Mouse (Mus musculus) hindbrain, embryonic 12.5 days (tissue): ENCODE data around the gene Pifo. TPM values are rescaled to one million over a fixed set of nuclear protein-coding genes. Genes with fewer than 3 reads are reported as not detected.
"Not testable (repeated sequence)": the region's sequence is repeated elsewhere in the genome, so short reads cannot be mapped to it uniquely, and the experiment has no call there.

Experiments used
- ATAC-seq: fragments of 200-750 bp; cut with Nextera tagmentation; 2 replicates; pipeline ENCODE4 v1.8.0; 2017; ENCODE audit warnings: moderate TSS enrichment; ENCODE audit not compliant: low FRiP score
- H3K27ac ChIP-seq: fragments of 300-500 bp; sonication (generic); 2 replicates; pipeline ENCODE4 v1.5.1; 2016; ENCODE audit warnings: mild to moderate bottlenecking
- H3K27me3 ChIP-seq: fragments of 300-500 bp; sonication (generic); 2 replicates; pipeline ENCODE4 v1.6.1; 2016; ENCODE audit warnings: mild to moderate bottlenecking
- H3K36me3 ChIP-seq: fragments of 300-500 bp; sonication (generic); 2 replicates; pipeline ENCODE4 v1.6.1; 2016; ENCODE audit warnings: mild to moderate bottlenecking
- H3K4me1 ChIP-seq: fragments of 300-500 bp; sonication (generic); 2 replicates; pipeline ENCODE4 v1.6.1; 2016
- H3K4me2 ChIP-seq: fragments of 300-500 bp; sonication (generic); replicated peaks from 2 replicates; pipeline ENCODE4 v1.6.1; 2016; ENCODE audit warnings: mild to moderate bottlenecking
- H3K4me3 ChIP-seq: fragments of 300-500 bp; sonication (generic); 2 replicates; pipeline ENCODE4 v1.5.1; 2016; ENCODE audit warnings: mild to moderate bottlenecking
- H3K9ac ChIP-seq: fragments of 300-500 bp; sonication (generic); 2 replicates; pipeline ENCODE4 v1.6.1; 2016; ENCODE audit warnings: mild to moderate bottlenecking, moderate library complexity
- H3K9me3 ChIP-seq: fragments of 300-500 bp; sonication (generic); replicated peaks from 2 replicates; pipeline ENCODE4 v1.6.1; 2016; ENCODE audit warnings: mild to moderate bottlenecking
- WGBS: fragments of 180-500 bp; shearing (Covaris S2); methylation state at CpG from one replicate; pipeline ENCODE4 v1.1.7; 2016; 5-methylcytosine and 5-hydroxymethylcytosine counted together
- polyA plus RNA-seq: library from polyadenylated mRNA; unstranded; fragments of >200 nt; fragmentation: Nextera tagmentation; extraction: Ambion mirVana; gene quantifications from 2 replicates; pipeline ENCODE4 v1.2.1, GENCODE M21; 2016

The Pifo gene
- 4.6 and 5.3 TPM in 2 replicates for polyA plus RNA-seq

GRCm38 (mm10) chr3:106014546-106014945 is at the start of gene Pifo:
TSS of gene Pifo (minus strand) at chr3:106014646.
- ATAC-seq, result no peak
- H3K4me2 ChIP-seq, result no peak within 1 kb of the TSS
- H3K27me3 ChIP-seq, result no peaks in the 10 kb centered on the region
- no peak within 1 kb of the TSS for H3K4me3 ChIP-seq
- H3K9me3 ChIP-seq, result no peaks in the 10 kb centered on the region
- H3K9ac ChIP-seq, result no peak within 1 kb of the TSS
- WGBS, result 82% methylated on average over 2 of the region's 2 CpGs
- no peaks in the 10 kb centered on the region for H3K36me3 ChIP-seq
- H3K27ac ChIP-seq, result no peak within 1 kb of the TSS
- no peaks in the 10 kb centered on the region for H3K4me1 ChIP-seq

- H3K4me2 ChIP-seq, result no peak overlapping the region
- H3K9me3 ChIP-seq, result no peaks in the 10 kb centered on the region
- no peak overlapping the region for H3K9ac ChIP-seq
- no peaks in the 10 kb centered on the region for H3K27me3 ChIP-seq
- no peak overlapping the region for H3K4me3 ChIP-seq
- no peaks in the 10 kb centered on the region for H3K4me1 ChIP-seq
- ATAC-seq, result no peak
- H3K36me3 ChIP-seq, result no peaks in the 10 kb centered on the region
- WGBS, result 79% methylated on average over 3 of the region's 3 CpGs
- no peak overlapping the region for H3K27ac ChIP-seq
Measured at GRCm38 (mm10) chr3:106057966-106058365, 43.5 kb upstream of the Pifo start.

DNA sequence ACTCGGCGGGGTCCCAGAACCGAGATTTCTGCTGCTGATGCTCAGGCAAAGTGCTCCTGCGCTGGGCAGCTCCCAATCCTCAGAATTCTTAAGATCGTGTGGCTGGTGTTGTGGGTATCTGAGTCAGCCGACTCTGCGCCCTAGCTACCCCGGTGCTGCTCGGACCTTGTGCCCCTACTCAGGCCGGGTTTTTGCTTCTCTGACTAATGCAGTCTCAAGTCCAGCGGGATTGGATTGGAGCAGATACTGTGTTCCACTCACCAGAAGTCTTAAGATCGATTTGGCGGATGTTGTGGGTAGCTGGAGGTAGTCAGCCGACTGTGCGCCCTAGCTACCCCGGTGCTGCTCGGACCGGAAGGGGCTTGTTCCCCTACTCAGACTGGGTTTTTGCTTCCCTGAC is 37.5 kb upstream of the Pifo start:
- no peaks in the 10 kb centered on the region for H3K4me1 ChIP-seq
- no peaks in the 10 kb centered on the region for H3K27me3 ChIP-seq
- H3K27ac ChIP-seq, result no peak overlapping the region
- no peak for ATAC-seq
- no peak overlapping the region for H3K4me2 ChIP-seq
- H3K9me3 ChIP-seq, result no peaks in the 10 kb centered on the region
- no peak overlapping the region for H3K4me3 ChIP-seq
- WGBS, result 70% methylated on average over 18 of the region's 18 CpGs
- no peak overlapping the region for H3K9ac ChIP-seq
- H3K36me3 ChIP-seq, result no peaks in the 10 kb centered on the region

DNA sequence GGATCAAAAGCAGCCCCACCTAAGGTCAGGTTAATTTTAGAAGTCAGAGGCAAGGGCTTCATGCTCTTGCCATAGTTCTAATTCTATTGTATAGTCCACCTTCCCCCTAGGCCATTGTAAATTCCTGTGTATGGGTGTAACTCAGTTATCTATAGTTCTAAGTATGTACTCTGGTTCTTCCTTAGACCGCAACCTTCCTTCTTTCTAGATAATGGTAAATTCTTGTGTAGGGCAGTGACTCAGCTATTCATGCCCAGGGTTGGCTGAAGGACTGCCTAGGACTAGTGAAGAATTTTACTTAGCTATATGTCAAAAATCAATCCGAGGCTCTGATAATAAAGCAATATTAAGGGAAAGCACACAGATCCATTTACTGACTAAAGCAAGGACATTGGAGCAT is 25.9 kb upstream of the Pifo start:
- Histone ChIP-seq H3K27me3 (no peaks in the 10 kb centered on the region), H3K4me1 (no peaks in the 10 kb centered on the region), H3K4me2 (no peak overlapping the region), H3K9ac (no peak overlapping the region), H3K4me3 (no peak overlapping the region), H3K9me3 (no peaks in the 10 kb centered on the region), H3K36me3 (no peaks in the 10 kb centered on the region), H3K27ac (no peak overlapping the region)
- no peak for ATAC-seq
- WGBS, result 91% methylated on average over 2 of the region's 2 CpGs

- Histone ChIP-seq H3K9me3 (no peaks in the 10 kb centered on the region), H3K27ac (no peak within 1 kb of the TSS), H3K27me3 (no peaks in the 10 kb centered on the region), H3K9ac (no peak within 1 kb of the TSS), H3K4me2 (no peak within 1 kb of the TSS), H3K36me3 (no peaks in the 10 kb centered on the region), H3K4me3 (no peak within 1 kb of the TSS), H3K4me1 (no peaks in the 10 kb centered on the region)
- no peak for ATAC-seq
- WGBS, result 85% methylated on average over 1 of the region's 1 CpGs
Measured at GRCm38 (mm10) chr3:106032781-106033180, 18.3 kb upstream of the Pifo start, which contains the start of gene Chil5. TSS of gene Chil5 (minus strand) at chr3:106032814.

DNA sequence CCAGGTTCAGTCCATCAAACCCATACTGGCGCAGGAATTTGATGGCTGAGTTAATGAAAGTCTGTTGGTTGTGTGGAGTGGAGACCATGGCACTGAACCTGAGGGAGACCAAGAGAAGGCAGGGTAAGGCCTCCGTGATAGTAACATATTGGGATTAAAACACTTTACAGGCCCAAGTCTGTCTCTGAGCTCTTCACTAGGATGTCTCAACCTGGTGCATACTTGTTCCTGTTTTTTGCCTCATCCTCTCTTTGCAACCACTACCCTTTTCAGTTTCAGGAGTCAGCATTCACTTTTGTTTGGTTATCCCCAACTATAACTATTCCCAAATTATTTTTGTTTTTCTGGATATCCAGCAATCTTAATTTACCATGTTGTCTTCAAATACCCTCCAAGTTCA is 9.7 kb upstream of the Pifo start:
- H3K9me3 ChIP-seq, result no peaks in the 10 kb centered on the region
- no peaks in the 10 kb centered on the region for H3K36me3 ChIP-seq
- no peaks in the 10 kb centered on the region for H3K27me3 ChIP-seq
- WGBS, result 91% methylated on average over 2 of the region's 2 CpGs
- ATAC-seq, result no peak
- H3K4me1 ChIP-seq, result no peaks in the 10 kb centered on the region
- no peak overlapping the region for H3K9ac ChIP-seq
- H3K4me3 ChIP-seq, result no peak overlapping the region
- H3K4me2 ChIP-seq, result no peak overlapping the region
- no peak overlapping the region for H3K27ac ChIP-seq

DNA sequence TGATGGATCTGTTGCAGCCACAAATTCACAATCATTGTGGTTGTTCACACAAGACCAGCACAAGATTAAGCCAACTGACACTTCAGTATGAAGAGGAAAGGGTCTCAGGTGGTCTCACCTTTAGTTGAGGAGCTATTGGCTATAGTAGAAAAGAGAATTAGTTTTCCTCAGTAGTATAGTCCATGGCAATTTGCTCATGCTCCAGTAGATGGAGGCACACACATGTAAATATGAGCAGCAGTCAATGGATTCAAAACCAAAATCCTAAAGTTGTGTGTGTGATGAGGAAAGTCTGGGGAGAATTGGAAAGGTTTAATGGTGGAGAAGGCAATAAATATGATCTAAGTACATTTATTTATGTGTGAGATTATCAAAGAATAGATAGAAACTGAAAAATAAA is 7.4 kb upstream of the Pifo start:
- Histone ChIP-seq H3K4me3 (no peak overlapping the region), H3K4me2 (no peak overlapping the region), H3K4me1 (no peaks in the 10 kb centered on the region), H3K9me3 (no peaks in the 10 kb centered on the region), H3K27ac (no peak overlapping the region), H3K9ac (no peak overlapping the region), H3K36me3 (no peaks in the 10 kb centered on the region), H3K27me3 (no peaks in the 10 kb centered on the region)
- ATAC-seq, result no peak

DNA sequence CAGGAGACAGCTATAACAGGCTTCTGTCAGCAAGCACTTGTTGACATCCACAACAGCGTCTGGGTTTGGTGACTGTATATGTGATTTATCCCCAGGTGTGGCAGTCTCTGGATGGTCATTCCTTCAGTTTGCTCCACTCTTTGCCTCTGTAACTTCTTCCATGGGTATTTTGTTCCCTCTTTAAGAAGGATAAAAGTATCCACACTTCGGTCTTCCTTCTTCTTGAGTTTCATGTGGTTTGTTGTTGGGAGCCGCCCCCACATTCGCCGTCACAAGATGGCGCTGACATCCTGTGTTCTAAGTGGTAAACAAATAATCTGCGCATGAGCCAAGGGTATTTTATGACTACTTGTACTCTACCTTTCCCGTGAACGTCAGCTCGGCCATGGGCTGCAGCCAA is 11.1 kb downstream of the Pifo start:
- H3K36me3 ChIP-seq, H3K27ac ChIP-seq, H3K4me1 ChIP-seq: not testable (repeated sequence)

DNA sequence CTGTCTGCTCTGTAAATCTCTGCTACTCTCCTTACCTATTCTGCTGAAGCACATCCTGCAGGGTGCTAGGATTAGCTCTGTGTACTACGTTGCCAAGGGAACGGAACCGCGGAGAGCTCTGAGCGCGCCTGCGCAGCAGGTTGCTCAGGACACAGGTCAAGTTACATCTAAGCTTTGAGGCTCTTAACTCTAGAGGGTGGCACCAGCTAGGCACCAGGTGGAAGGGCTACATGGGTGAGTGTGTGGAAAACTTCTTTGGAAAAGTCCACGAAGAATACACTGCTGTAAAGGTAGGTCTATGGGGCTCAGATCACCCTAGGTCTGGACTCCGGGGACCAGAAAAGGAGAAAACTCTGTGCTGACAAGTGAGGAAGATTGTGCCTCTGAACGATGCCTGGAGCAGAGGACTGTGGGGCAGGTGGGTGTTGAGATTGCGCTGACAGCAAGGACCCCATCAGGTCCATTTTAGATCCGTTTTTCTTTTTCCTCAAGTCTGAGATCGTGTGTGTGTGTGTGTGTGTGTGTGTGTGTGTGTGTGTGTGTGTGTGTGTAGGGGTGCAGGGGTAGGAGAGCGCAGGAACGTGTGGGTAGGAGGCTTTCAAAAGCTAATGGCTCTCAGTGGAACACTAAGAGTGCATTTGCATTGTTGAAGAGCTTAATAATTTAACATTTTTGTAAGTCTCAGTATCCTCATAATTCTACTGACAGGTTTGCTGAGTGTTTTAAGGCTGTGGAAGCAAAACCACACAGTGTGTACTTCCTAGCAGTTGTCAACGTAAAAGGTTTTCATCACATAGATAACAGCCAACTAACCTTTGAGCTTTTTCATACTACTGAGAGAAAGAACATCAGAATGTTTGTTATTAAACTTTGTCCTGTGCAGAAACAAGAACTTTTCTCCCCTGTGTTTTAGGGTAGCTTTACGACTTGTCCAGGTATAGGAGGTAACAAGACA is 12.8 kb downstream of the Pifo start:
- 23% methylated on average over 17 of the region's 17 CpGs for WGBS
- H3K27ac ChIP-seq, result no peak overlapping the region
- peak; percentile 86 for ATAC-seq
- no peaks in the 10 kb centered on the region for H3K9me3 ChIP-seq
- H3K9ac ChIP-seq, result no peak overlapping the region
- no peaks in the 10 kb centered on the region for H3K27me3 ChIP-seq
- H3K36me3 ChIP-seq, result no peaks in the 10 kb centered on the region
- peak overlapping the region; percentile 19 for H3K4me3 ChIP-seq
- H3K4me2 ChIP-seq, result peak overlapping the region; percentile 42
- H3K4me1 ChIP-seq, result peaks cover 5% of the 10 kb centered on the region; the same call in 1 of the 2 replicates

More for the DNA sequence above, 11.1 kb downstream of the Pifo start:
- H3K4me3 ChIP-seq, H3K9me3 ChIP-seq, H3K27me3 ChIP-seq, H3K4me2 ChIP-seq, H3K9ac ChIP-seq, ATAC-seq: not testable (repeated sequence)
- 68% methylated on average over 10 of the region's 10 CpGs for WGBS

- H3K4me3 ChIP-seq, result peak overlapping the region; percentile 19
- H3K4me1 ChIP-seq, result peaks cover 5% of the 10 kb centered on the region; the same call in 1 of the 2 replicates
- no peak overlapping the region for H3K27ac ChIP-seq
- H3K9ac ChIP-seq, result no peak overlapping the region
- peak overlapping the region; percentile 42 for H3K4me2 ChIP-seq
- no peaks in the 10 kb centered on the region for H3K36me3 ChIP-seq
- 19% methylated on average over 11 of the region's 11 CpGs for WGBS
- H3K9me3 ChIP-seq, result no peaks in the 10 kb centered on the region
- ATAC-seq, result no peak
- H3K27me3 ChIP-seq, result no peaks in the 10 kb centered on the region
Measured at GRCm38 (mm10) chr3:106000707-106001375, 13.6 kb downstream of the Pifo start.

GRCm38 (mm10) chr3:105994730-105995129 is 19.7 kb downstream of the Pifo start:
- WGBS, result 69% methylated on average over 2 of the region's 2 CpGs
- no peak for ATAC-seq

DNA sequence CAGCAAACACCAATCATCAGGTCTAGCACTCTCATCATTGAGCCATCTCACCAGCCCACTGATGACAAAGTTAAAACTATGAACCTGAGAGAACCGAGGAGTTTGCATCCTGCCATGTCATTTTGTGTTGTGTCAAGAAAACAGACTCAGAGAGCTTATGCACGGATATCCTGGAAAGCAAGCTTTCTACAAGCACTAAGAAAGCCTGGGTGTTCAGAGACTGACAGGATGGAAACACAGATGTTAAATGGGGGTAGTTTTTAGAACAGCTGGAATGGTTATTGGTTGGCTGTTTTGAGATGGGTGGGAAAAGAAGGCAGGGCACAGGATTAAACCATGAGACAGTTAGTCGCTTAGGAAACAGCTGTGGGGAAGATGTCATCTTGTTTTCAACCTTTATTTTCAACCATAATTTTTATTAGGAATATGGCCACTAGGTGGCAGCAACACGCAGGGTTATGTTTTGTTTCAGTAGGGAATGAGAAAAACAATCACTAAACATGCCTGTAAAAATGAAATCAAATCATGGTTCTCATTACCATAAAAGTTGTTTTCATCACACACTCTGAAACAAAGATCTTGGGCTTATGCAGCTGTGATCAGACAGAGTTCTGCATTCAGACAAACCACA is 22.7 kb downstream of the Pifo start:
- no peaks in the 10 kb centered on the region for H3K4me1 ChIP-seq
- ATAC-seq, result no peak
- no peak overlapping the region for H3K27ac ChIP-seq
- 34% methylated on average over 4 of the region's 4 CpGs for WGBS
- H3K9ac ChIP-seq, result no peak overlapping the region
- H3K4me2 ChIP-seq, result no peak overlapping the region
- H3K4me3 ChIP-seq, result no peak overlapping the region
- no peaks in the 10 kb centered on the region for H3K27me3 ChIP-seq
- no peaks in the 10 kb centered on the region for H3K36me3 ChIP-seq
- no peaks in the 10 kb centered on the region for H3K9me3 ChIP-seq

More at GRCm38 (mm10) chr3:105994730-105995129, 19.7 kb downstream of the Pifo start:
- no peaks in the 10 kb centered on the region for H3K4me1 ChIP-seq
- no peak overlapping the region for H3K4me3 ChIP-seq
- no peaks in the 10 kb centered on the region for H3K27me3 ChIP-seq
- H3K27ac ChIP-seq, result no peak overlapping the region
- H3K4me2 ChIP-seq, result no peak overlapping the region
- H3K9me3 ChIP-seq, result no peaks in the 10 kb centered on the region
- no peaks in the 10 kb centered on the region for H3K36me3 ChIP-seq
- H3K9ac ChIP-seq, result no peak overlapping the region
